Mouse (Mus musculus): ENCODE results near the gene Hdgf. TPM values are rescaled to one million over a fixed set of nuclear protein-coding genes. Genes with fewer than 3 reads are reported as not detected.

The Hdgf gene
- total RNA-seq, 1 experiment from 2014 or later: 173 TPM

- no peak for DNase-seq
Observed at GRCm38 (mm10) chr3:87909874-87910273, 3.8 kb downstream of the Hdgf start.

DNA sequence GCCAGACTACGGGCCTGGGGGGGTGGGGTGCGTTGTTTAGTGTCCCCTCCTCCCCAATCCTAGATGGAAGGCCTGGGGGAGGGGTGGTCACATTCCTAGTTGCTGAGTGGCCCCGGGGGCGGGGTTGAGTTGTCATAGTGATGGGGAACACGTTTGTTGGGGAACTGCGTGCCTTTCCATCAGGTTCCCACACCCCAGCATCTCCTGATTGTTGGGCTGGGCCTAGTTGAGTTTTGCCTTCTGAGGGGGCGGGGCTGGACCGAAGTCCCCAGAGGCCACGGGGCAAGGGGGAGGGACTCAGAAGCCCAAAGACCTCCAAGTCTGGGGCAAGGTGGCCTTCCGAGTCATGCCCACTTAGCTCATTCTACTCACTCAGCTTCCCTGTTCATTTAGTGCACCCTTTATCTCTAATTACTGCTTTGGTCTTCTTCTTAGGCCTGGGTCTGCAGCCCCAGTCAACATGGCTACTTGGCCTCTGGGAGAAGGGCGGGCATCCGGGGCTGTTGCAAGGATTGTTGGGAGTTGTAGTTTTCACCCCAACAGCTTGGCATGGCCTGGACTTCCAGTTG lies 4.5 kb downstream of the Hdgf start:
- peak; percentile 81 for DNase-seq

GRCm38 (mm10) chr3:87913491-87913890 lies 7.4 kb downstream of the Hdgf start:
- DNase-seq: no peak

DNA sequence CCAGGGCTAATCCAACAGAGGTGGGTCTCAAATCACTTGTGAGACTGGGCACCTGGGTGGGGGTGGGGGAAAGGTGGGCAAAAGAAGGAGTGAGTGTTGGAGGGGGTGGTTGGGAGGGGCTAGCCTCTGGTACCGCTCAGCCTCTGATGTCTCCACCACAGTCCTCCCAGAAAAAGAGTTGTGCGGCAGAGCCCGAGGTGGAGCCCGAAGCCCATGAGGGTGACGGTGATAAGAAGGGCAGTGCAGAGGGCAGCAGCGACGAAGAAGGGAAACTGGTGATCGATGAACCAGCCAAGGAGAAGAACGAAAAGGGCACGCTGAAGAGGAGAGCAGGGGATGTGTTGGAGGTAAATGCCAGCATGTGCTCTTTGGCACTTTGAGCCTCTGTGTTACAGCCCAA lies 7.8 kb downstream of the Hdgf start:
- no peak for DNase-seq

GRCm38 (mm10) chr3:87916990-87917389 lies 10.9 kb downstream of the Hdgf start:
- no peak for DNase-seq

- no peak for DNase-seq
Observed at GRCm38 (mm10) chr3:87918551-87918950, 12.4 kb downstream of the Hdgf start.

DNA sequence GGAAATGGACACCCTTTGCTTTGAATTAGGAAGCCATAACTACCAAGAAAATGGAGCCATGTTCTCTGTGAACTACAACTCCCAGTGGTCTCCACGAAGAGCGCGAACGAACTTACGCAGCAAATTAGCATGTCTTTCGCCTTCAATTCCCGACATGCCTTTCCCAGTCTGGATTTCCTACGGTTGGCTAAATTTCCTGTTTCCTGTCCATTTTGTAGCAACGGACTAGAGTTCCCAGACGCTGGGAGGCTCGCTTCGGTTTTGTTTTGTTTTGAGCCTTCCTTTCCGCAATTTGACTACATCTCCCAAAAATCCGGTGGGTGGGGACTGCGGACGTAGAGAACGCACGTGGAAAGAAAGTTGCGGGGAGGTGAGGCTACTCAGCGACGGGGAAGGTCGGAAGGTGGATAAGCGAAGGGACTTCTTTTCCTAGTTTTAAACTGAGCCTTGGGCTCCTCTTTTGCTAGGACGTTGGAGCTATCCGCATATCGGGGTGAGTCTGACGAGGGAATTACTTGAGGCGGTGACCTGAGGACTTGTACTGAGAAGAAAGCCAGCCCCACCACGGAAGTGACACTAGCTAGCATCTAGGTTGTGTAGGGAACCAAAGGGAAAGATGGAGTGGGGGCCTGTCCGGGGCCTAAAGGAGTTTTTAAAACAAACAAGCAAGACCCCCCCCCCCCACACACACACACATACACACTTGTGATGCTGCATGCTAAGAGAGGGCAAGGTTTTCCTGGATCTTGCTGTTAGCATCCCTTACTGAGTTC lies 13.4 kb downstream of the Hdgf start, which contains the start of gene Mrpl24:
Mrpl24 (plus strand) TSS at position 171 of the 773 bp plus-strand sequence.
- peak; percentile 55 for DNase-seq

- no peak for DNase-seq
Observed at GRCm38 (mm10) chr3:87920270-87920943, 14.3 kb downstream of the Hdgf start.

GRCm38 (mm10) chr3:87924996-87925395 lies 18.9 kb downstream of the Hdgf start:
- peak; percentile 12 for DNase-seq

DNA sequence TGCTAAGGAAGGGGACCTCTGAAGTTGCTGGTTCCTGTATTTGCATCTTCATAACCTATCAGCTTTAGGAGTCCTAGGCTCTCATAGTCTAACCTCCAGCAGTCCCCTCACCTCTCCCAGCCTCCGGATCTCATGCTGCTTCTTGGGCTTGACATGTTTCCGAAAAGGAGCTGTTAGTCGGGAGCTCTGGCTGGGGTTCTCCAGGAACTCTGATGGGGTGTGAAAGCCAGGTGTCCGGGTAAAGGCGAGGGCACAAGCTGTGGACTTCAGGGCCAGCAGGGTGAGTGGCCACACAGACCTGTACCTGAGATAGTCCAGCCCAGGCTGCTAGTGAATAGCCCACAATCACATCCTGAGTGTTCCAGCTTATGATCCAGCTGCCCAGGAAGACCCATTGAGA lies 21.3 kb downstream of the Hdgf start:
- DNase-seq: no peak

GRCm38 (mm10) chr3:87929341-87930077 lies 23.4 kb downstream of the Hdgf start:
- no peak for DNase-seq

GRCm38 (mm10) chr3:87930078-87930795 lies 24.1 kb downstream of the Hdgf start, which contains the start of the genes Isg20l2 and Rrnad1:
TSS of gene Isg20l2 (plus strand) at chr3:87930314.
TSS of gene Rrnad1 (minus strand) at chr3:87930717.
- peak; percentile 97 for DNase-seq

DNA sequence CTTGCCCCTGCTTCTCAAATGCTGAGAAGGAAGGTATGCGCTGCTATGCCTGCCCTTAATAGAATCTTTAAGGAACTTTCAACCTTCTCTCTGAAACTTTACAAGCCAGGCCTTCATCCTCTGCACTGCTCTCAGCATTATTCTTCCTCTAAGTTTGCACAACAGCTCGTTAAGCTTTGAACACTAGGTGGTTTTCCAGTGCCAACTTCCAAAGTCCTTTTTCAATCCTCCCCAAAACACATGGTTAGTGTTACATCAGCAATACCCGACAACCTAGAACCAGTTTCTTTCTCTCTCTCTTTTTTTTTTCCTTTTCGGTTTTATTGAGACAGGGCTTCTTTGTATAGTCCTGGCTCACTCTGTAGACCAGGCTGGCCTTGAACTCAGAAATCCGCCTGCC lies 27.9 kb downstream of the Hdgf start:
- no peak for DNase-seq

GRCm38 (mm10) chr3:87934501-87934900 lies 28.4 kb downstream of the Hdgf start:
- no peak for DNase-seq

- no peak for DNase-seq
Observed at GRCm38 (mm10) chr3:87935201-87935600, 29.1 kb downstream of the Hdgf start.

GRCm38 (mm10) chr3:87935776-87936175 lies 29.7 kb downstream of the Hdgf start:
- DNase-seq: peak; percentile 87

- no peak for DNase-seq
Observed at GRCm38 (mm10) chr3:87940611-87941010, 34.5 kb downstream of the Hdgf start.

DNA sequence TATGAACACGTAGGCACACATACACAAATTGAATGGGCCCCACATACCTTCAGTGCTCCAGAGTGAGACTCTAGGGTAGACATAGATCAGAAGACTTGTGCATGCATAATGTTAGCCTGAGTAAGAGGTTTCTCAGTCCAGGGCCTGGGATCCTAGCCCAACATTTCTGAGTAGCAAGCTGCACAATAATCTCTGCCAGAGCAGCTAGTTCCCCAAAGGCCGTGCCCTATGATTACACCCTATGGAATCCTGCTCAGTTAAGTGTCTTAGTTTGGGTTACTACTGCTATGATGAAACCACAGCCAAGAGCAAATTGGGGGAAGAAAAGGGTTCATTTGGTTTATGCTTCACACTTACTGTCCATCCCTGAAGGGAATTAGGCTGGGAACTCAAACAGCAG lies 36.4 kb downstream of the Hdgf start:
- DNase-seq: no peak

- DNase-seq: no peak
Observed at GRCm38 (mm10) chr3:87943586-87943985, 37.5 kb downstream of the Hdgf start.

GRCm38 (mm10) chr3:87944838-87945600 lies 38.9 kb downstream of the Hdgf start:
- no peak for DNase-seq

Data from adrenal gland, postnatal 25 days (tissue).